ENCODE assay signal across 31 mouse cellular contexts in genomic region chr5:76944965-76945677, GRCm38 (mm10). TPM values are rescaled to one million over a fixed set of nuclear protein-coding genes. Genes with fewer than 3 reads are reported as not detected.
DNase-seq lines count a peak whose midpoint lies in the region; ATAC-seq and TF ChIP-seq lines count a peak whose summit lies in the region.
"Had no signal": no experiment of that assay in that cellular context is flagged by ENCODE, and none has a peak within 500 bp of the region (broad histone marks: within the 10 kb centered on the region; RNA-seq: fewer than 3 reads in every experiment).

No protein-coding gene starts in this region.

- H3K4me1 ChIP-seq in kidney, adult 2 months (ENCODE audit: control insufficient read depth, insufficient read depth, low read length) = peaks cover 42% of the 10 kb centered on the region
- peaks cover 9% of the 10 kb centered on the region for H3K4me1 ChIP-seq in hindbrain, embryonic 13.5 days (replicated peaks)

- no peaks in the 10 kb centered on the region for H3K27me3 ChIP-seq in kidney, adult 2 months (replicated peaks; ENCODE audit: control insufficient read depth, insufficient read depth, low read length)
- no peaks in the 10 kb centered on the region for H3K27me3 ChIP-seq in hindbrain, embryonic 13.5 days
- H3K27me3 ChIP-seq: CH12.LX; embryonic facial prominence, embryonic 12.5 days; embryonic facial prominence, embryonic 15.5 days; forebrain, embryonic 12.5 days; forebrain, embryonic 15.5 days; heart, embryonic 12.5 days; heart, embryonic 15.5 days; hindbrain, embryonic 12.5 days; intestine, embryonic 15.5 days had no signal

- H3K4me3 ChIP-seq in gastrocnemius, adult 2 months = no peak overlapping the region
- H3K4me3 ChIP-seq in kidney, adult 2 months (ENCODE audit: insufficient read depth, low read depth, low read length) = no peak overlapping the region
- no peak overlapping the region for H3K4me3 ChIP-seq in layer of hippocampus, adult 2 months
- no peak overlapping the region for H3K4me3 ChIP-seq in hindbrain, embryonic 13.5 days
- H3K4me3 ChIP-seq: embryonic facial prominence, embryonic 12.5 days; embryonic facial prominence, embryonic 15.5 days; forebrain, embryonic 12.5 days; forebrain, embryonic 15.5 days; heart, embryonic 12.5 days; heart, embryonic 15.5 days; hindbrain, embryonic 12.5 days; intestine, embryonic 15.5 days had no signal

- H3K27ac ChIP-seq in gastrocnemius, adult 2 months = peak overlapping the region; percentile 33; the same call in 1 of the 2 replicates
- H3K27ac ChIP-seq in kidney, adult 2 months (ENCODE audit: insufficient read depth, low read depth, low read length) = peak overlapping the region; percentile 83
- H3K27ac ChIP-seq in layer of hippocampus, adult 2 months = no peak overlapping the region
- H3K27ac ChIP-seq in hindbrain, embryonic 13.5 days = no peak overlapping the region
- H3K27ac ChIP-seq: embryonic facial prominence, embryonic 12.5 days; embryonic facial prominence, embryonic 15.5 days; forebrain, embryonic 12.5 days; forebrain, embryonic 15.5 days; heart, embryonic 15.5 days; hindbrain, embryonic 12.5 days; intestine, embryonic 15.5 days had no signal

- 42% methylated on average over 6 of the region's 6 CpGs for WGBS in kidney, adult 2 months
- 78% methylated on average over 6 of the region's 6 CpGs for WGBS in hindbrain, embryonic 13.5 days

- intact Hi-C loops in gastrocnemius, adult 2 months (cut with DNase I) = no loop called here
- intact Hi-C loops in gastrocnemius, postnatal 14 days (cut with DNase I; ENCODE audit: low total_unique reads) = no loop called here

- H3K9me3 ChIP-seq in hindbrain, embryonic 13.5 days = peaks cover 4% of the 10 kb centered on the region; the same call in 1 of the 2 replicates
- H3K9me3 ChIP-seq: embryonic facial prominence, embryonic 12.5 days; embryonic facial prominence, embryonic 15.5 days; forebrain, embryonic 12.5 days; forebrain, embryonic 15.5 days; heart, embryonic 12.5 days; heart, embryonic 15.5 days; hindbrain, embryonic 12.5 days; intestine, embryonic 15.5 days had no signal

- no peak for TF ChIP-seq POLR2A in kidney, adult 2 months (IDR thresholded peaks at IDR 0.05; ENCODE audit: low read depth, low read length)

- no peak for TF ChIP-seq CTCF in gastrocnemius, adult 2 months (IDR thresholded peaks at IDR 0.05)
- TF ChIP-seq CTCF in kidney, adult 2 months (conservative IDR thresholded peaks at IDR 0.05; ENCODE audit: insufficient read depth, insufficient read length, low read depth, low read length) = no peak
- no peak for TF ChIP-seq CTCF in layer of hippocampus, adult 2 months (conservative IDR thresholded peaks at IDR 0.05)

- H3K36me3 ChIP-seq in kidney, adult 2 months (ENCODE audit: control insufficient read depth, insufficient read depth, low read length) = peaks cover 4% of the 10 kb centered on the region; the same call in 1 of the 2 replicates
- peaks cover 7% of the 10 kb centered on the region for H3K36me3 ChIP-seq in hindbrain, embryonic 13.5 days
- H3K36me3 ChIP-seq: forebrain, embryonic 15.5 days; hindbrain, embryonic 12.5 days had no signal

- peak; percentile 35; the same call in 1 of the 2 replicates for ATAC-seq in common myeloid progenitor, adult 5-6 weeks (replicated peaks; ENCODE audit: low read depth, poor library complexity, severe bottlenecking)
- no peak for ATAC-seq in hindbrain, embryonic 13.5 days (ENCODE audit: low FRiP score)
- ATAC-seq: activated CD4-positive, CD25-positive, alpha-beta regulatory T cell, adult 4 months; forebrain, embryonic 15.5 days; hindbrain, embryonic 16.5 days; intestine, embryonic 15.5 days had no signal

- no peak for DNase-seq in gastrocnemius, adult 2 months
- no peak for DNase-seq in gastrocnemius, postnatal 14 days
- peak; percentile 64 for DNase-seq in kidney, adult 2 months
- no peak for DNase-seq in kidney, postnatal 10 days
- DNase-seq in 416B (ENCODE audit: low read depth) = peak; percentile 41
- no peak for DNase-seq in layer of hippocampus, adult 2 months (ENCODE audit: low spot score in 2 of 2)
- DNase-seq: adrenal gland, adult 8-10 months; adrenal gland, postnatal 25 days; B cell, adult 2 months; cerebellum, adult 18-20 months; cerebellum, adult 9-10 months; cerebellum, postnatal 14 days; gastrocnemius, postnatal 10 days; heart, adult 18-20 months had no signal

- no peak overlapping the region for H3K9ac ChIP-seq in hindbrain, embryonic 13.5 days
- H3K9ac ChIP-seq: embryonic facial prominence, embryonic 12.5 days; embryonic facial prominence, embryonic 15.5 days; forebrain, embryonic 12.5 days; forebrain, embryonic 15.5 days; heart, embryonic 12.5 days; heart, embryonic 15.5 days; hindbrain, embryonic 12.5 days; intestine, embryonic 15.5 days had no signal

- no peak overlapping the region for H3K4me2 ChIP-seq in hindbrain, embryonic 13.5 days
- H3K4me2 ChIP-seq: embryonic facial prominence, embryonic 12.5 days; embryonic facial prominence, embryonic 15.5 days; forebrain, embryonic 12.5 days; forebrain, embryonic 15.5 days; heart, embryonic 12.5 days; heart, embryonic 15.5 days; hindbrain, embryonic 12.5 days; intestine, embryonic 15.5 days had no signal

RNA-seq across cellular contexts. Expression of gene Paics, which starts 6.0 kb away (rescaled TPM):
- 100 to 1,000 TPM; 129 to 139 TPM for total RNA-seq in gastrocnemius, adult 2 months (2021)
- total RNA-seq in gastrocnemius, postnatal 14 days (2021) = 100 to 1,000 TPM; 129 to 152 TPM
- polyA plus RNA-seq in kidney, adult 2 months (2012; rRNA removed) = 120 and 170 TPM in 2 replicates
- total RNA-seq in common myeloid progenitor, adult 5-6 weeks (2017) = 443 and 504 TPM in 2 replicates
- total RNA-seq in layer of hippocampus, adult 2 months (2021) = 10 to 100 TPM; 90.4 to 92.5 TPM
- polyA plus RNA-seq in hindbrain, embryonic 13.5 days (2015; fragmentation: Nextera tagmentation; extraction: Ambion mirVana) = 174 and 178 TPM in 2 replicates

RNA-seq across cellular contexts. Expression of gene Ppat, which starts 6.3 kb away (rescaled TPM):
- 10 to 100 TPM; 21.2 to 21.8 TPM for total RNA-seq in gastrocnemius, adult 2 months (2021)
- total RNA-seq in gastrocnemius, postnatal 14 days (2021) = 10 to 100 TPM; 22.0 to 29.8 TPM
- polyA plus RNA-seq in kidney, adult 2 months (2012; rRNA removed) = 11.2 and 12.9 TPM in 2 replicates
- total RNA-seq in common myeloid progenitor, adult 5-6 weeks (2017) = 104 TPM in 2 replicates
- total RNA-seq in layer of hippocampus, adult 2 months (2021) = 10 to 100 TPM; 15.7 to 17.8 TPM
- polyA plus RNA-seq in hindbrain, embryonic 13.5 days (2015; fragmentation: Nextera tagmentation; extraction: Ambion mirVana) = 12.1 and 13.0 TPM in 2 replicates

RNA-seq across cellular contexts. Expression of gene Srp72, which starts 29.4 kb away (rescaled TPM):
- 10 to 100 TPM; 46.6 to 55.9 TPM for total RNA-seq in gastrocnemius, adult 2 months (2021)
- total RNA-seq in gastrocnemius, postnatal 14 days (2021) = 10 to 100 TPM; 57.7 to 63.8 TPM
- 21.5 and 24.4 TPM in 2 replicates for polyA plus RNA-seq in kidney, adult 2 months (2012; rRNA removed)
- 119 and 157 TPM in 2 replicates for total RNA-seq in common myeloid progenitor, adult 5-6 weeks (2017)
- total RNA-seq in layer of hippocampus, adult 2 months (2021) = 100 to 1,000 TPM; 104 to 111 TPM
- polyA plus RNA-seq in hindbrain, embryonic 13.5 days (2015; fragmentation: Nextera tagmentation; extraction: Ambion mirVana) = 80.3 and 80.9 TPM in 2 replicates

RNA-seq across cellular contexts. Expression of gene Aasdh, which starts 39.8 kb away (rescaled TPM):
- 10 to 100 TPM in 1 of 2 experiments, 1 to 10 TPM in 1; 9.6 to 12.9 TPM for total RNA-seq in gastrocnemius, adult 2 months (2021)
- total RNA-seq in gastrocnemius, postnatal 14 days (2021) = 1 to 10 TPM; 7.9 to 8.4 TPM
- 14.3 and 15.1 TPM in 2 replicates for polyA plus RNA-seq in kidney, adult 2 months (2012; rRNA removed)
- 33.4 and 46.2 TPM in 2 replicates for total RNA-seq in common myeloid progenitor, adult 5-6 weeks (2017)
- total RNA-seq in layer of hippocampus, adult 2 months (2021) = 10 to 100 TPM; 27.9 to 28.9 TPM
- 19.6 and 21.3 TPM in 2 replicates for polyA plus RNA-seq in hindbrain, embryonic 13.5 days (2015; fragmentation: Nextera tagmentation; extraction: Ambion mirVana)

RNA-seq across cellular contexts. Expression of gene Arl9, which starts 58.7 kb away (rescaled TPM):
- not detected for total RNA-seq in gastrocnemius, adult 2 months (2021)
- total RNA-seq in gastrocnemius, postnatal 14 days (2021) = not detected
- 0.30 and 0.50 TPM in 2 replicates for polyA plus RNA-seq in kidney, adult 2 months (2012; rRNA removed)
- total RNA-seq in common myeloid progenitor, adult 5-6 weeks (2017) = not detected in 2 replicates
- total RNA-seq in layer of hippocampus, adult 2 months (2021) = 1 to 10 TPM in 1 of 2 experiments, not detected in 1; 1.0 TPM
- polyA plus RNA-seq in hindbrain, embryonic 13.5 days (2015; fragmentation: Nextera tagmentation; extraction: Ambion mirVana) = 0.35 TPM in 1 of 2 replicates, not detected in the other
- total RNA-seq: adrenal gland, adult 8-10 months; G1E; gastrocnemius, postnatal 10 days; gastrocnemius, postnatal 4 days; heart, adult 18-20 months; heart, postnatal 25 days; hematopoietic stem cell, adult 5-6 weeks had no signal
- polyA plus RNA-seq: activated CD4-positive, CD25-positive, alpha-beta regulatory T cell, adult 4 months; embryonic facial prominence, embryonic 12.5 days; embryonic facial prominence, embryonic 15.5 days; forebrain, embryonic 12.5 days; forebrain, embryonic 15.5 days; G1E; heart, embryonic 12.5 days; heart, embryonic 15.5 days; hindbrain, embryonic 16.5 days had no signal

Comparison
In these comparisons a context has a peak if more than half of its experiments do, and no peak if none do; other contexts are left out.
1. DNase-seq: peak in kidney, adult 2 months (single experiment) and 416B (single experiment); none in gastrocnemius, adult 2 months (single experiment), gastrocnemius, postnatal 14 days (single experiment), kidney, postnatal 10 days (single experiment) and layer of hippocampus, adult 2 months (0 of 2).
2. H3K27ac ChIP-seq: peak in gastrocnemius, adult 2 months (single experiment) and kidney, adult 2 months (single experiment); none in layer of hippocampus, adult 2 months (single experiment) and hindbrain, embryonic 13.5 days (single experiment).